Mouse (Mus musculus): ENCODE results near the gene Dusp8.

GRCm38 (mm10) chr7:142034198-142034597 is 61.4 kb downstream of the Dusp8 start:
- TF ChIP-seq ZC3H11A (IDR thresholded peaks at IDR 0.05; ENCODE audit: borderline replicate concordance, low read depth, low read length) = no peak
- TF ChIP-seq HCFC1 (IDR thresholded peaks at IDR 0.05; ENCODE audit: borderline replicate concordance, insufficient read depth, low read length) = no peak
- no peak for TF ChIP-seq CHD2 (IDR thresholded peaks at IDR 0.05; ENCODE audit: low read depth, low read length)
- no peak for TF ChIP-seq ZNF384 (IDR thresholded peaks at IDR 0.05; ENCODE audit: low read depth, low read length)
